Mouse (Mus musculus): Measurements from ENCODE around the gene Btg2.

Btg2 gene

GRCm38 (mm10) chr1:134078802-134079476 lies at the start of gene Btg2:
Gene Btg2 (minus strand): TSS chr1:134079120.
- DNase-seq: peak; percentile 98 to 99

- DNase-seq: peak; percentile 62 to 71
Measured at GRCm38 (mm10) chr1:134122195-134122594, 43.3 kb upstream of the Btg2 start.

GRCm38 (mm10) chr1:134120179-134120578 lies 41.3 kb upstream of the Btg2 start:
- DNase-seq: peak; percentile 96 to 98

- DNase-seq: no peak
Measured at GRCm38 (mm10) chr1:134117110-134117509, 38.2 kb upstream of the Btg2 start.

GRCm38 (mm10) chr1:134115424-134115823 lies 36.5 kb upstream of the Btg2 start:
- no peak for DNase-seq

GRCm38 (mm10) chr1:134114730-134115129 lies 35.8 kb upstream of the Btg2 start:
- DNase-seq: no peak

- DNase-seq: no peak
Measured at GRCm38 (mm10) chr1:134114018-134114417, 35.1 kb upstream of the Btg2 start.

- no peak for DNase-seq
Measured at GRCm38 (mm10) chr1:134113560-134113959, 34.6 kb upstream of the Btg2 start.

- DNase-seq: no peak
Measured at GRCm38 (mm10) chr1:134110979-134111378, 32.1 kb upstream of the Btg2 start, which contains the start of gene Chit1. Gene Chit1 (plus strand): TSS chr1:134111242.

- DNase-seq: no peak
Measured at GRCm38 (mm10) chr1:134110449-134110848, 31.5 kb upstream of the Btg2 start.

- DNase-seq: no peak
Measured at GRCm38 (mm10) chr1:134110015-134110414, 31.1 kb upstream of the Btg2 start.

- no peak for DNase-seq
Measured at GRCm38 (mm10) chr1:134107777-134108176, 28.9 kb upstream of the Btg2 start.

- peak; percentile 79 to 85 for DNase-seq
Measured at GRCm38 (mm10) chr1:134106719-134107118, 27.8 kb upstream of the Btg2 start.

GRCm38 (mm10) chr1:134105764-134106430 lies 27.0 kb upstream of the Btg2 start:
- DNase-seq: no peak

GRCm38 (mm10) chr1:134105043-134105763 lies 26.3 kb upstream of the Btg2 start:
- DNase-seq: peak in 1 of 2 experiments; percentile 24

- peak; percentile 69 to 74 for DNase-seq
Measured at GRCm38 (mm10) chr1:134103861-134104260, 24.9 kb upstream of the Btg2 start.

GRCm38 (mm10) chr1:134101593-134101992 lies 22.7 kb upstream of the Btg2 start:
- DNase-seq: no peak

- no peak for DNase-seq
Measured at GRCm38 (mm10) chr1:134100928-134101327, 22.0 kb upstream of the Btg2 start.

- no peak for DNase-seq
Measured at GRCm38 (mm10) chr1:134100401-134100800, 21.5 kb upstream of the Btg2 start.

GRCm38 (mm10) chr1:134099516-134100235 lies 20.8 kb upstream of the Btg2 start:
- DNase-seq: no peak

- peak; percentile 67 to 72 for DNase-seq
Measured at GRCm38 (mm10) chr1:134098726-134099515, 20.0 kb upstream of the Btg2 start.
